Mouse (Mus musculus): Measurements from ENCODE around the gene Ttyh3.

DNA sequence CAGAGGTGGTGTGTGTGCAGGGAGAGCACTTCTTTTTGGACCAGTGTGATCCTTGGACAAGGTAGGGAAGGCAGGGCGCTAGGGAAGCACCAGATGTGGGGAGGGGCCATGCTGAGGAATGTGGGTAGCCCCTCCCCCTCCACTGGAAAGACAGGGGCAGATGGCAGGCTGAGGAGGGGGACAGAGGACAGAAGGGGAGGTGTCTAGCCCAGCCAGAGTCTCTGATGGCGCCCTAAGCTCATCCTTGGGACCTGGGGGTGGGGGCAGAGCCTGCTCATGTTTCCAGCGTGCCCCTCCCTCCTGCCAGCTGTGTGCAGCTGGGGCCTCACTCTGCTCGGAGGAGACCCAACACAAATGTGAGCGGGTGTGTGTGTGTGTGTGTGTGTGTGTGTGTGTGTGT is 67.3 kb downstream of the Ttyh3 start:
- TF ChIP-seq POLR2AphosphoS5 (IDR thresholded peaks at IDR 0.05; ENCODE audit: insufficient replicate concordance, low read depth, low read length) (no peak), CTCF (IDR thresholded peaks at IDR 0.05; ENCODE audit: low read depth, low read length) (no peak), GATA1 (IDR thresholded peaks at IDR 0.05; ENCODE audit: borderline replicate concordance, low read length) (no peak), TAL1 (conservative IDR thresholded peaks at IDR 0.05; ENCODE audit: low read depth, low read length) (no peak), GATA2 (IDR thresholded peaks at IDR 0.05; ENCODE audit: borderline replicate concordance, low read depth, low read length) (no peak)
